In the genomic region with DNA sequence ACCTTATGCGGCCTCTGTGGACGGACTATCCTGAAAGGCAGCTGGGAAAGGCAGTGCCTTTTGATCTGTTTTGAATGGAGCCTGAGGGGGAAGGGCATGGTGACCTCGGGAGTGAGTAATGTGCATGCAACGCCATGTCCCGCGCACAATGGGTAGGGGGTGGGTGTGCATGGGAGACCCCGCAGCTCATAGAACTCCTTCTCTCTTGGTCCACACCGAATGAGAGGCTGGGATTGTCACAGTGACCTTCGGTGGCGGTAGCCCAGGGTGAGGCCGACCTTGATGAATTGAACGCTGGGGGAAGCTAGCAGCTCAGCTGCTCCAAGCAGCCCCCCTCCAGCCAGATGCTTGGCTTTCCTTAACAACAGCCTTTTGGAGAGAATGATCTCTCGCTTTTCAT, we compare ENCODE assay signal across 12 mouse cellular contexts.
DNase-seq lines count a peak whose midpoint lies in the region; ATAC-seq and TF ChIP-seq lines count a peak whose summit lies in the region.
"Had no signal": no experiment of that assay in that cellular context is flagged by ENCODE, and none has a peak within 500 bp of the region (broad histone marks: within the 10 kb centered on the region; RNA-seq: fewer than 3 reads in every experiment).

No protein-coding gene starts in this region.

- no peak for DNase-seq in kidney, postnatal 36 days
- DNase-seq in forebrain, postnatal 0 days = no peak
- DNase-seq in layer of hippocampus, adult 2 months (ENCODE audit: low spot score in 2 of 2) = no peak
- DNase-seq in urinary bladder, postnatal 4 days (ENCODE audit: low spot score in 2 of 2) = no peak
- no peak for DNase-seq in c-Kit-positive CD71-positive TER-119-positive erythroid progenitor cells, embryonic 14.5 days (ENCODE audit: low spot score)
- DNase-seq: cerebellum, adult 8-10 months had no signal

- H3K4me3 ChIP-seq in kidney, embryonic 16.5 days (ENCODE audit: low read length) = no peak overlapping the region
- H3K4me3 ChIP-seq in forebrain, postnatal 0 days (ENCODE audit: low read depth, low read length) = no peak overlapping the region
- no peak overlapping the region for H3K4me3 ChIP-seq in midbrain, embryonic 13.5 days (replicated peaks)
- H3K4me3 ChIP-seq in layer of hippocampus, adult 2 months = no peak overlapping the region
- H3K4me3 ChIP-seq in liver, embryonic 12.5 days = no peak overlapping the region
- H3K4me3 ChIP-seq: left cerebral cortex, adult 2 months; stomach, embryonic 15.5 days had no signal

- no peak for TF ChIP-seq CTCF in forebrain, postnatal 0 days (IDR thresholded peaks at IDR 0.05; ENCODE audit: low read depth)
- no peak for TF ChIP-seq CTCF in layer of hippocampus, adult 2 months (conservative IDR thresholded peaks at IDR 0.05)

- no peaks in the 10 kb centered on the region for H3K9me3 ChIP-seq in kidney, embryonic 16.5 days (ENCODE audit: low read length)
- H3K9me3 ChIP-seq in forebrain, postnatal 0 days (ENCODE audit: low read length) = no peaks in the 10 kb centered on the region
- H3K9me3 ChIP-seq in midbrain, embryonic 13.5 days = no peaks in the 10 kb centered on the region
- H3K9me3 ChIP-seq in liver, embryonic 12.5 days (replicated peaks) = no peaks in the 10 kb centered on the region
- H3K9me3 ChIP-seq: stomach, embryonic 15.5 days had no signal

- no peak overlapping the region for H3K9ac ChIP-seq in kidney, embryonic 16.5 days (replicated peaks; ENCODE audit: low read length)
- no peak overlapping the region for H3K9ac ChIP-seq in forebrain, postnatal 0 days
- 0 out of 2 replicates have a peak overlapping the region, but pooled peaks have one; percentile 42 for H3K9ac ChIP-seq in midbrain, embryonic 13.5 days (replicated peaks)
- no peak overlapping the region for H3K9ac ChIP-seq in liver, embryonic 12.5 days
- H3K9ac ChIP-seq: stomach, embryonic 15.5 days had no signal

- WGBS in kidney, embryonic 16.5 days = 16% methylated on average over 13 of the region's 13 CpGs
- WGBS in forebrain, postnatal 0 days = 9% methylated on average over 13 of the region's 13 CpGs
- 4% methylated on average over 13 of the region's 13 CpGs for WGBS in midbrain, embryonic 13.5 days
- 42% methylated on average over 13 of the region's 13 CpGs for WGBS in liver, embryonic 12.5 days (ENCODE audit: insufficient replicate concordance)

- H3K27ac ChIP-seq in kidney, embryonic 16.5 days (ENCODE audit: low read length) = no peak overlapping the region
- H3K27ac ChIP-seq in forebrain, postnatal 0 days (ENCODE audit: low read depth, low read length) = no peak overlapping the region
- H3K27ac ChIP-seq in midbrain, embryonic 13.5 days = peak overlapping the region; percentile 70
- H3K27ac ChIP-seq in layer of hippocampus, adult 2 months = no peak overlapping the region
- no peak overlapping the region for H3K27ac ChIP-seq in liver, embryonic 12.5 days
- H3K27ac ChIP-seq: left cerebral cortex, adult 2 months; stomach, embryonic 15.5 days had no signal

- H3K4me1 ChIP-seq in kidney, embryonic 16.5 days (ENCODE audit: insufficient read depth, low read length) = no peaks in the 10 kb centered on the region
- H3K4me1 ChIP-seq in forebrain, postnatal 0 days (ENCODE audit: insufficient read depth) = peaks cover 12% of the 10 kb centered on the region; the same call in 1 of the 2 replicates
- peaks cover 59% of the 10 kb centered on the region for H3K4me1 ChIP-seq in midbrain, embryonic 13.5 days (replicated peaks)
- peaks cover 38% of the 10 kb centered on the region for H3K4me1 ChIP-seq in liver, embryonic 12.5 days

- peak; percentile 50; the same call in 1 of the 2 replicates for ATAC-seq in kidney, embryonic 16.5 days (ENCODE audit: low FRiP score, low TSS enrichment)
- peak; percentile 51; the same call in 1 of the 2 replicates for ATAC-seq in forebrain, postnatal 0 days
- peak; percentile 78 for ATAC-seq in midbrain, embryonic 13.5 days
- no peak for ATAC-seq in liver, embryonic 12.5 days
- ATAC-seq: lung, postnatal 0 days had no signal

- H3K4me2 ChIP-seq in kidney, embryonic 16.5 days (replicated peaks; ENCODE audit: low read depth, low read length) = no peak overlapping the region
- H3K4me2 ChIP-seq in forebrain, postnatal 0 days (ENCODE audit: low read depth) = no peak overlapping the region
- peak overlapping the region; percentile 17 for H3K4me2 ChIP-seq in midbrain, embryonic 13.5 days (replicated peaks)
- H3K4me2 ChIP-seq in liver, embryonic 12.5 days = no peak overlapping the region
- H3K4me2 ChIP-seq: stomach, embryonic 15.5 days had no signal

- no peaks in the 10 kb centered on the region for H3K27me3 ChIP-seq in kidney, embryonic 16.5 days (ENCODE audit: insufficient read depth, low read length)
- H3K27me3 ChIP-seq in forebrain, postnatal 0 days (ENCODE audit: insufficient read depth, low read length) = no peaks in the 10 kb centered on the region
- H3K27me3 ChIP-seq in midbrain, embryonic 13.5 days = no peaks in the 10 kb centered on the region
- H3K27me3 ChIP-seq in liver, embryonic 12.5 days (replicated peaks) = peaks cover 56% of the 10 kb centered on the region

- H3K36me3 ChIP-seq in kidney, embryonic 16.5 days (ENCODE audit: insufficient read depth, low read length) = no peaks in the 10 kb centered on the region
- no peaks in the 10 kb centered on the region for H3K36me3 ChIP-seq in forebrain, postnatal 0 days (ENCODE audit: insufficient read depth)
- no peaks in the 10 kb centered on the region for H3K36me3 ChIP-seq in midbrain, embryonic 13.5 days
- no peaks in the 10 kb centered on the region for H3K36me3 ChIP-seq in liver, embryonic 12.5 days
- H3K36me3 ChIP-seq: stomach, embryonic 15.5 days had no signal
